ENCODE assay signal across 9 mouse cellular contexts in the genomic region with DNA sequence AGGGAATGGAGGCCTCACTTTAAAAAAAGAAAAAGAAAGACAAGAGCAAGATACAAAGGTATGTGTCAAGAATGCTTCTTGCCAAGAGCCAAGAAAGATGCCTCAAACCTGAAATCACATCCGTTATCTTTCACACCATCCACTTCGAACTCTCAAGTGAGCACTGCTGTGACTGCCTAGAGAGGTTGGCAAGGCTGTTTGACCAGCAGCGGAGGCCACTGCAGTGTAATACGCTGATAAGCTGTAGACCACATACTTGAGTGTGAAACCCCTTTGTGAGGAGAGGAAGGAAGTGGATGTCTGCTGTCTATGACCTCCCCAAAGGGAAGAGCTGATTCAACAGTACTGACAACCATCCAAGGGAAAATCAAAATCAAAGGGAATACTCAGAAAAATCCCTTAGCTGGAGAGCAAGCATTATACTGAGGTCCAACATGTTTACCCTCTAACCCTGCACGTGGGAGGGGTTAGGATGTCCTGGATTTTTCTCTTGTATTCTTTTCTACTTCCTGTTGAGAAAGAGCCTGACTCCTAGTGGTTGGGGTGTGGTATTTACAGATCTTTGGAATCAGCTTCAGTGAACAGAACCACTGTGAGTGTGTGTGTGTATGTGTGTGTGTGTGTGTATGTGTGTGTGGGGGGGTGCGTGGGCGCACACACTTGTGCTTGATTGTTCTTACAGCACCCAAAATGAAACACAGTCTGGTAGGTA.
DNase-seq lines count a peak whose midpoint lies in the region; ATAC-seq and TF ChIP-seq lines count a peak whose summit lies in the region.
"Had no signal": no experiment of that assay in that cellular context is flagged by ENCODE, and none has a peak within 500 bp of the region (broad histone marks: within the 10 kb centered on the region; RNA-seq: fewer than 3 reads in every experiment).

No protein-coding gene starts in this region.

- H3K9me3 ChIP-seq in kidney, embryonic 16.5 days (ENCODE audit: low read length) = no peaks in the 10 kb centered on the region
- H3K9me3 ChIP-seq: heart, embryonic 13.5 days had no signal

- intact Hi-C loops in left cerebral cortex, postnatal 25 days (cut with DNase I) = no loop called here

- H3K27ac ChIP-seq in kidney, embryonic 16.5 days (ENCODE audit: low read length) = no peak overlapping the region
- H3K27ac ChIP-seq: heart, embryonic 13.5 days had no signal

- no peak for TF ChIP-seq POLR2A in brain, embryonic 14.5 days (IDR thresholded peaks at IDR 0.05; ENCODE audit: borderline replicate concordance, extremely low read depth, insufficient read depth, insufficient read length, poor library complexity, severe bottlenecking)

- no peak overlapping the region for H3K4me3 ChIP-seq in kidney, embryonic 16.5 days (ENCODE audit: low read length)
- H3K4me3 ChIP-seq: heart, embryonic 13.5 days had no signal

- ATAC-seq in kidney, embryonic 16.5 days (ENCODE audit: low FRiP score, low TSS enrichment) = peak; percentile 23; the same call in 1 of the 2 replicates

- no peak for DNase-seq in kidney, postnatal 14 days
- peak; percentile 35 for DNase-seq in ES-CJ7 (ENCODE audit: low read depth, low spot score)
- no peak for DNase-seq in brain, embryonic 14.5 days (ENCODE audit: low read depth)
- peak; percentile 54 for DNase-seq in lung, postnatal 36 days
- no peak for DNase-seq in left cerebral cortex, postnatal 25 days (ENCODE audit: low spot score in 2 of 2)
- DNase-seq in c-Kit-positive CD71-positive TER-119-positive erythroid progenitor cells, embryonic 14.5 days (ENCODE audit: low spot score) = no peak
- no peak for DNase-seq in left cerebral cortex, adult 11 months (ENCODE audit: low spot score)

- TF ChIP-seq CTCF in brain, embryonic 14.5 days (IDR thresholded peaks at IDR 0.05; ENCODE audit: borderline replicate concordance, extremely low read depth, insufficient read depth, insufficient read length) = 0 out of 2 replicates have a peak, but pooled peaks have one; percentile 0

- H3K4me1 ChIP-seq in kidney, embryonic 16.5 days (ENCODE audit: insufficient read depth, low read length) = 0 out of 2 replicates have a peak, but pooled peaks cover 4% of the 10 kb centered on the region

- 78% methylated on average over 7 of the region's 7 CpGs for WGBS in kidney, embryonic 16.5 days

- H3K9ac ChIP-seq in kidney, embryonic 16.5 days (replicated peaks; ENCODE audit: low read length) = no peak overlapping the region
- H3K9ac ChIP-seq: heart, embryonic 13.5 days had no signal

- no peaks in the 10 kb centered on the region for H3K36me3 ChIP-seq in kidney, embryonic 16.5 days (ENCODE audit: insufficient read depth, low read length)
- H3K36me3 ChIP-seq: heart, embryonic 13.5 days had no signal

- H3K27me3 ChIP-seq in kidney, embryonic 16.5 days (ENCODE audit: insufficient read depth, low read length) = no peaks in the 10 kb centered on the region
- H3K27me3 ChIP-seq: heart, embryonic 13.5 days had no signal

- H3K4me2 ChIP-seq in kidney, embryonic 16.5 days (replicated peaks; ENCODE audit: low read depth, low read length) = no peak overlapping the region
- H3K4me2 ChIP-seq: heart, embryonic 13.5 days had no signal

Comparison
In these comparisons a context has a peak if more than half of its experiments do, and no peak if none do; other contexts are left out.
1. DNase-seq: peak in ES-CJ7 (single experiment) and lung, postnatal 36 days (single experiment); none in kidney, postnatal 14 days (single experiment), brain, embryonic 14.5 days (single experiment), left cerebral cortex, postnatal 25 days (0 of 2), c-Kit-positive CD71-positive TER-119-positive erythroid progenitor cells, embryonic 14.5 days (single experiment) and left cerebral cortex, adult 11 months (single experiment).